Mouse (Mus musculus) embryonic facial prominence, embryonic 11.5 days (tissue): Measurements from ENCODE around the gene Ccdc188. TPM values are rescaled to one million over a fixed set of nuclear protein-coding genes. Genes with fewer than 3 reads are reported as not detected.

Source experiments
- ATAC-seq: fragments of 200-750 bp; cut with Nextera tagmentation; replicated peaks from 2 replicates; pipeline ENCODE4 v1.8.0; 2017; ENCODE audit warnings: low read depth; ENCODE audit not compliant: insufficient number of reproducible peaks, low FRiP score, low TSS enrichment
- DNase-seq: peaks from one replicate; pipeline ENCODE4 v3.0.0-alpha.2; 2015; ENCODE audit warnings: low spot score
- H3K27ac ChIP-seq: fragments of 300-500 bp; sonication (generic); replicated peaks from 2 replicates; pipeline ENCODE4 v1.5.1; 2014; ENCODE audit warnings: mild to moderate bottlenecking, low read depth, low read length, control low read depth
- H3K27me3 ChIP-seq: fragments of 300-500 bp; sonication (generic); 2 replicates; pipeline ENCODE4 v1.6.1; 2014; ENCODE audit warnings: mild to moderate bottlenecking, low read length, moderate library complexity, mixed read lengths; ENCODE audit not compliant: control insufficient read depth, insufficient read depth
- H3K36me3 ChIP-seq: fragments of 300-500 bp; sonication (generic); replicated peaks from 2 replicates; pipeline ENCODE4 v1.6.1; 2014; ENCODE audit warnings: low read depth, mild to moderate bottlenecking, low read length, moderate library complexity, mixed read lengths; ENCODE audit not compliant: control insufficient read depth, insufficient read depth
- H3K4me1 ChIP-seq: fragments of 300-500 bp; sonication (generic); 2 replicates; pipeline ENCODE4 v1.6.1; 2014; ENCODE audit warnings: low read length, mixed read lengths; ENCODE audit not compliant: control insufficient read depth, insufficient read depth
- H3K4me2 ChIP-seq: fragments of 300-500 bp; sonication (generic); 2 replicates; pipeline ENCODE4 v1.6.1; 2014; ENCODE audit warnings: low read depth, mild to moderate bottlenecking, control low read depth, low read length, moderate library complexity
- H3K4me3 ChIP-seq: fragments of 300-500 bp; sonication (generic); 2 replicates; pipeline ENCODE4 v1.5.1; 2014; ENCODE audit warnings: low read depth, low read length, control low read depth
- H3K9ac ChIP-seq: fragments of 300-500 bp; sonication (generic); replicated peaks from 2 replicates; pipeline ENCODE4 v1.6.1; 2014; ENCODE audit warnings: mild to moderate bottlenecking, control low read depth, low read length
- H3K9me3 ChIP-seq: fragments of 300-500 bp; sonication (generic); replicated peaks from 2 replicates; pipeline ENCODE4 v1.6.1; 2016; ENCODE audit warnings: mild to moderate bottlenecking, low read length, inconsistent platforms, mixed read lengths; ENCODE audit not compliant: control insufficient read depth
- WGBS: fragments of 180-500 bp; shearing (Covaris S2); extraction: QIAGEN DNeasy Blood & Tissue Kit; methylation state at CpG from one replicate; pipeline ENCODE4 v1.1.7; 2014; 5-methylcytosine and 5-hydroxymethylcytosine counted together
- polyA plus RNA-seq: library from polyadenylated mRNA; unstranded; fragments of >200 nt; fragmentation: Nextera tagmentation; extraction: Ambion mirVana; gene quantifications from 2 replicates; pipeline ENCODE4 v1.2.1, GENCODE M21; 2014

Gene Ccdc188
- polyA plus RNA-seq, 1 experiment from 2014 or later = not detected

- no peak overlapping the region for H3K4me2 ChIP-seq
- DNase-seq (peak; percentile 72), ATAC-seq (no peak)
- H3K4me3 ChIP-seq = no peak overlapping the region
- no peaks in the 10 kb centered on the region for H3K9me3 ChIP-seq
- H3K9ac ChIP-seq = no peak overlapping the region
- H3K27ac ChIP-seq = no peak overlapping the region
- H3K4me1 ChIP-seq = no peaks in the 10 kb centered on the region
- no peaks in the 10 kb centered on the region for H3K27me3 ChIP-seq
- no peaks in the 10 kb centered on the region for H3K36me3 ChIP-seq
- 28% methylated on average over 8 of the region's 8 CpGs for WGBS
Observed at GRCm38 (mm10) chr16:18210701-18211416, 6.8 kb upstream of the Ccdc188 start.

- 46% methylated on average over 10 of the region's 10 CpGs for WGBS
- no peaks in the 10 kb centered on the region for H3K27me3 ChIP-seq
- H3K36me3 ChIP-seq = no peaks in the 10 kb centered on the region
- no peaks in the 10 kb centered on the region for H3K9me3 ChIP-seq
- H3K4me1 ChIP-seq = no peaks in the 10 kb centered on the region
- no peak overlapping the region for H3K27ac ChIP-seq
- ATAC-seq = no peak
- no peak overlapping the region for H3K4me3 ChIP-seq
- no peak overlapping the region for H3K4me2 ChIP-seq
- peak; percentile 91 for DNase-seq
- H3K9ac ChIP-seq = no peak overlapping the region
Observed at GRCm38 (mm10) chr16:18211417-18212171, 6.1 kb upstream of the Ccdc188 start.

- no peak overlapping the region; the same call in 1 of the 2 replicates for H3K9ac ChIP-seq
- peak; percentile 90 for ATAC-seq
- no peak overlapping the region for H3K4me3 ChIP-seq
- peak; percentile 85 for DNase-seq
- no peak overlapping the region for H3K27ac ChIP-seq
- no peaks in the 10 kb centered on the region for H3K36me3 ChIP-seq
- H3K4me1 ChIP-seq = no peaks in the 10 kb centered on the region
- 35% methylated on average over 6 of the region's 6 CpGs for WGBS
- H3K4me2 ChIP-seq = no peak overlapping the region
- H3K27me3 ChIP-seq = no peaks in the 10 kb centered on the region
- H3K9me3 ChIP-seq = no peaks in the 10 kb centered on the region
Observed at GRCm38 (mm10) chr16:18213689-18214088, 4.0 kb upstream of the Ccdc188 start.

- ATAC-seq (no peak), DNase-seq (no peak)
- Histone ChIP-seq H3K4me1 (no peaks in the 10 kb centered on the region), H3K4me3 (no peak overlapping the region), H3K4me2 (peak overlapping the region; percentile 10; the same call in 1 of the 2 replicates), H3K27ac (0 out of 2 replicates have a peak overlapping the region, but pooled peaks have one; percentile 28), H3K9ac (no peak overlapping the region), H3K27me3 (no peaks in the 10 kb centered on the region), H3K9me3 (no peaks in the 10 kb centered on the region), H3K36me3 (no peaks in the 10 kb centered on the region)
- 74% methylated on average over 7 of the region's 7 CpGs for WGBS
Observed at GRCm38 (mm10) chr16:18214858-18215257, 2.8 kb upstream of the Ccdc188 start.

- no peak overlapping the region for H3K4me3 ChIP-seq
- no peaks in the 10 kb centered on the region for H3K36me3 ChIP-seq
- no peak for ATAC-seq
- peaks cover 2% of the 10 kb centered on the region; the same call in 1 of the 2 replicates for H3K4me1 ChIP-seq
- DNase-seq = no peak
- no peaks in the 10 kb centered on the region for H3K27me3 ChIP-seq
- no peak overlapping the region for H3K9ac ChIP-seq
- H3K9me3 ChIP-seq = no peaks in the 10 kb centered on the region
- WGBS = 76% methylated on average over 9 of the region's 9 CpGs
- no peak overlapping the region for H3K4me2 ChIP-seq
- H3K27ac ChIP-seq = no peak overlapping the region
Observed at GRCm38 (mm10) chr16:18218580-18218996, 909 bp downstream of the Ccdc188 start.

- no peaks in the 10 kb centered on the region for H3K36me3 ChIP-seq
- no peak overlapping the region for H3K4me3 ChIP-seq
- ATAC-seq = peak; percentile 25; the same call in 1 of the 2 replicates
- no peak overlapping the region for H3K4me2 ChIP-seq
- H3K27ac ChIP-seq = no peak overlapping the region
- 69% methylated on average over 8 of the region's 8 CpGs for WGBS
- no peak overlapping the region for H3K9ac ChIP-seq
- H3K9me3 ChIP-seq = no peaks in the 10 kb centered on the region
- H3K4me1 ChIP-seq = peaks cover 2% of the 10 kb centered on the region; the same call in 1 of the 2 replicates
- H3K27me3 ChIP-seq = no peaks in the 10 kb centered on the region
- peak; percentile 29 for DNase-seq
Observed at GRCm38 (mm10) chr16:18220001-18220400, 2.3 kb downstream of the Ccdc188 start.

GRCm38 (mm10) chr16:18220856-18221542 lies 3.3 kb downstream of the Ccdc188 start:
- no peak overlapping the region for H3K9ac ChIP-seq
- H3K4me3 ChIP-seq = no peak overlapping the region
- no peaks in the 10 kb centered on the region for H3K9me3 ChIP-seq
- H3K27ac ChIP-seq = no peak overlapping the region
- H3K27me3 ChIP-seq = no peaks in the 10 kb centered on the region
- peaks cover 2% of the 10 kb centered on the region; the same call in 1 of the 2 replicates for H3K4me1 ChIP-seq
- DNase-seq (no peak), ATAC-seq (no peak)
- no peaks in the 10 kb centered on the region for H3K36me3 ChIP-seq
- no peak overlapping the region for H3K4me2 ChIP-seq
- 85% methylated on average over 6 of the region's 6 CpGs for WGBS
